Mouse (Mus musculus) thymus, postnatal 25 days (tissue): ENCODE results near the gene Pgm5.
"Not testable (repeated sequence)": the region's sequence is repeated elsewhere in the genome, so short reads cannot be mapped to it uniquely, and the experiment has no call there.

Experiments used
- DNase-seq: peaks from one replicate; pipeline ENCODE4 v3.0.0; 2022

Gene Pgm5

DNA sequence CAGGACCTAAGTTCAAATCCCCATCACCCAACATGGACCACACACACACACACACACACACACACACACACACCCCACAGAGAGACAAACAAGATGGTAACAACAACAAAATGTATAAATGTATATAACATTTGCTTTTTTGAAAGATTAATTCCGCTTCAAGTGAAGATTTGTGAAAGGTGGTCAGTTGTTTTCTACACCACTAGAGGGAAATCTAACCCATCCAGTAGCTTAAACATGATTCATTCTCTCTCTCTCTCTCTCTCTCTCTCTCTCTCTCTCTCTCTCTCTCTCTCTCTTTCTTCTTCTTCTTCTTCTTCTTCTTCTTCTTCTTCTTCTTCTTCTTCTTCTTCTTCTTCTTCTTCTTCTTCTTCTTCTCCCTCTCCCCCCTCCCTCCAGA is 158.5 kb downstream of the Pgm5 start:
- not testable (repeated sequence) for DNase-seq

DNA sequence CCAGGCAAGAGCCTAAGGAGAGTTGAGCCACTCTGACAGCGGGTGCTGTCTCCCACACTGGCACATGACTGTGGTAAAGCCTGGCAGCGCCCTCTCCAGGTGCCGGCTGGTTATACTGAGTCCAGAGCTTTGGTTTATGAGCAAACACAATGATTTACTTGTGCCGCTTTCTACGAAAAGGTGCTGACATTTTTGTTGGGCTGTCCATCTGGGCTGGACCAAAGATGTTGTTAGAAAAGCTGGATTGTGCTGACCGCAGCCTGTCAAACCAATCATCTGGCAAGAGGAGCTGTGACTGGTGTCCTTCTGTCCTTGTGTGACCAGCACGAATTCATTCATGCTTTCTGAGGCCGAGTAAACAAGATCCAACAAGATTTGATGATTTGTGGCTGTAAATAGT is 159.9 kb downstream of the Pgm5 start:
- no peak for DNase-seq

DNA sequence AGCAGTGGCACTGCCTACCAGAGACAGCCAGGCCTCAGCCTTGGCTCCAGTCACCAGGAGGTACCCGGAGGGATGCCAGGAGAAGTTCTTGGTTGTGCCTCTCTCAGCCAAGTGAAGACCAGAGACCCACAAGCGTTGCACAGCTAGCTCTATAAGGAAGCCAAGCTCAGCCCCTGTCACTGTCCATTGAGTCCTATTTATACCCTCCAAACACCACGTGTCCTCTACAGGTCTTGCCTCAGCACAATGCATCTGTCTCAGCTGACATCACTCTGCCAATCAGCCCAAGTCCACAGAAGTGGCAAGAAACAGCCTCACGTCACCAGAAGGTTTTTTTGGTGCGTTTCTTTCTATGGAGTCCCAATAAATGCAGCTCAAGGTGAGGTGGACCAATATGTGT is 161.0 kb downstream of the Pgm5 start:
- DNase-seq = no peak

DNA sequence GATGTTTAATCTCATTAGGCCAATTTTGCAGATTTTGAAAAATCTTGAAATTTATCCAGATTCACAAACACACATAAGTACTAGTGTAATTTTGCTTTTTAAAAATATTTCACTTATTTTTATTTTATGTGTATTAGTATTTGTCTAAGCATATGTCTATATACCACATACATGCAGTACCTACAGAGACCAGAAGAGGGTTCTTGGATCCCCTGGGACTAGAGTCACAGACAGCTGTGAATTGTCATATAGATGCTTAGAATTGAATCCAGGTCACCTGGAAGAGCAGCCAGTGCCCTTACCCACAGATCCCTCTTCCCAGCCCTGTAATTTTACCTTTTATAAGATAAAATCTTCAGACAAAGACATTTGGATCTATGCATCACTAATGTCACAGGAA is 161.7 kb downstream of the Pgm5 start:
- DNase-seq = no peak

DNA sequence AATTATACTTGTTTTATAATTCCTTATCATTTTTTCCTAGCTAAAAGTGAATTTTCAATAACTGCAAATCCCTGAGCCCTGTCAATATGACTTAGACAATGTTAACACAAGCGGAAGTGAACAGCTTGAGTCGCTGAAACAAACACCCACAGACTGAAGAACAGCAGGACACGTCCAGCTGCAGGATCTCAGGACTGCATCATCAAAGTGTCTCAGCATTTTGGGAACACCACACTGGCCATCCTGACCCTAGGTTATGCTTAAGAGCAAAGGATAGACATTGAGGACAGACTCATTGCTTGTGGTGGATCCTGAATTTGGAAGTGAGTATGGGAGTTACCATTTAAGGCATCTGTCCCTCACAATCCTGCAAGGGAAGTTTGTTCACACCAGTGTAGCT is 162.5 kb downstream of the Pgm5 start:
- no peak for DNase-seq

DNA sequence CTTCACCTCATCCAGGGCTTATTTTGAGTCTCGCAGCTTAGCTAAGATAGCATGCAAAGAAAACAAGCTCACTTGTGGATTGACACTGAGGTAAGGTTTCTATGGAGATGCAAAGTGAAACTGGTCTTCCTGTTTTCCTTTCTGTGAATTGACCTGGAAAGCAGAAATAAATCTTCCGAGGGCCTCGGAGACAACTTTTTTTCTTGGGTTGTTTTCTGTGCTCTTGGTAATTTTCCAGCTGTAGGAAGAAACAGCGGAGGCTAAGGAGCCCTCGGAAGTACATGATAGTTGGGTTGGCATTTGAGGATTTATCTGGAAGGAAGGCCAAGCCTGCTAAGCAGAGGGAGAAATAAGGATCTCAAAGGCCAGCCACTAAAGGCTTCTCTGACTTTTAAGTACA is 163.0 kb downstream of the Pgm5 start:
- DNase-seq = no peak

DNA sequence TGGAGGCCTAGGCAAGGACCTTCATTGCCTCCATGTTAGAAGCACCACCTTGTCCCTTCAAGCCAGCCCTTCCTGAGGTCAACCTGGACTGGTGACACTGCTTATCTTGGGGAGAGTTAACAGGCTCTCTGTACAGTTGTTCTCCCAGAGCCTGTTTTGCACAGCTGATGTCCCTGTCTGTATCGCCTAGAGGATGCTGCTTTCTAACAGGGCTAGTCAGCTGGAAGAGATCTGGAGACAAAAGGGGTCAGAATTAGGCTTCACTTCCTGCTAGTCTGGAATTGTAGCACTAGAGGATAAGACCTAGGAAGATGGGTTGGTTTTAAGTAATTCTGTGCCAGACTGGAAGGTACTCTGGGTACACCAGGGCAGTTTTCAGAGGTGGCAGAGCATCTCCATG is 163.7 kb downstream of the Pgm5 start:
- no peak for DNase-seq

DNA sequence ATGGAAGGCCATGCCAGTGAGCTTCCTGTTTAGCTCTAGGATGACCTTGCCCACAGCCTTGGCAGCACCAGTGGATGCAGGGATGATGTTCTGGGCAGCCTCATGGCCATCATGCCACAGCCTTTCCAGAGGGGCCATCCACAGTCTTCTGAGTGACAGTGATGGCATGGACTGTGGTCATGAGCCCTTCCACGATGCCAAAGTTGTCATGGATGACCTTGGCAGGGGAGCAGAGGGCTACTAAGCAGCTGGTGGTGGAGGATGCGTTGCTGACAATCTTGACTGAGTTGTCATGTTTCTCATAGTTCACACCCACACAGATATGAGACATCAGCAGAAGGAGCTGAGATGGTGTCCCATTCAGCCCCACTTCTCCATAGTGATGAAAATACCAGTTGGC is 169.0 kb downstream of the Pgm5 start:
- DNase-seq = no peak

DNA sequence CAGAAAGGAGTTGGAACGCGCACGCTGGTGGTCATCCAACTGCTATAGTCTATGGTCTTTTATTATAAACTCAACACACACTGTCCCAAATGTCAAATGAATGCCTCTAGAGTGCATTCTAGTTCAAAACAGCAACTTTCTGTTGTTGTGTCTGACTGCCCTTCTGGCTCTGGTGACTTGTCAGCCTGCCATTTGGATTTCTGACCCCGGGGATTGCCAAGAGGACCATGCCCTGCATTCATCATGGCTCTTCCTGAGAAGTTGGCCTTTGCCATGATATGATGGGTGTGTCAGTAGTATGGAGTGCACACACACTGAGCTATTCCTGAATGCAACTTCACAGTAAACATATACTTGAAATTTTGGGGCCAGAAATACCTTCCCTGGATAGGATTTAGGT is 172.1 kb downstream of the Pgm5 start:
- no peak for DNase-seq

DNA sequence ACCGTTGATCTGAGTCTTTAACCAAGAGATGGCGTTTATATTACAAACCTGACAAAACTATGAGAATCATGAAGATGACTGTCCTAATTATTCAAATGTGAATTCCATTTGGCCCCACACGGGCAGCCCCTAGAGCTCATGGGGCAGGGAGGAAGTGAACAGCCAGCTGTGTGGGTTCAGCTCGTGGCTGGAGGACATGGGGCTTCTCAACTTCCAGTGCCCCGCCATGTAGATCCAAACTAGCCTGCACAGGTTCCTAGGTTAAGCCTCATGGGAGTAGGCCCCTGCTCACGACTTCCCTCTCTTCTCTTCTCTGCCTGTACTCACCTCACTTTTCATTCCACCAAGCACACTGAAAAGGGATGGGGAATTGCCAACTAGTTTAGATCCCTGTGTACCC is 173.3 kb downstream of the Pgm5 start:
- DNase-seq = no peak

DNA sequence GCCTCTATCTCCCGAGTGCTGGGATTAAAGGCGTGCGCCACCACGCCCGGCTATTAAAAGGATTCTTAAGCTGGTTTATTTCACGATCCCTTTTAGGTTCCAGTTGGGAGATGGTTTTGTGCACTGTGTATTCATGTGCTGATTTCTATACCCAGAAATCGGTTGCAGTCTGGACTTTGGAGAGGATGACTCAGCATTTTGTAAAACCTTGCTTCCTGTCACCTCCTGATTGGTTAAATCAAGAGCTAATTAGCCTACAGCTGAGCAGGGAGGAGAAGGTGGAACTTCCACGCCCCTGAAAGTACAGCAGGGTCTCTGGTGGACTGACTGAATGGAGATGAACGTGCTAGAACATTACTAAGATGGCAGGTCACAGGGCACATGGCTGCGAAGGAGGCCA is 175.2 kb downstream of the Pgm5 start:
- DNase-seq = no peak

DNA sequence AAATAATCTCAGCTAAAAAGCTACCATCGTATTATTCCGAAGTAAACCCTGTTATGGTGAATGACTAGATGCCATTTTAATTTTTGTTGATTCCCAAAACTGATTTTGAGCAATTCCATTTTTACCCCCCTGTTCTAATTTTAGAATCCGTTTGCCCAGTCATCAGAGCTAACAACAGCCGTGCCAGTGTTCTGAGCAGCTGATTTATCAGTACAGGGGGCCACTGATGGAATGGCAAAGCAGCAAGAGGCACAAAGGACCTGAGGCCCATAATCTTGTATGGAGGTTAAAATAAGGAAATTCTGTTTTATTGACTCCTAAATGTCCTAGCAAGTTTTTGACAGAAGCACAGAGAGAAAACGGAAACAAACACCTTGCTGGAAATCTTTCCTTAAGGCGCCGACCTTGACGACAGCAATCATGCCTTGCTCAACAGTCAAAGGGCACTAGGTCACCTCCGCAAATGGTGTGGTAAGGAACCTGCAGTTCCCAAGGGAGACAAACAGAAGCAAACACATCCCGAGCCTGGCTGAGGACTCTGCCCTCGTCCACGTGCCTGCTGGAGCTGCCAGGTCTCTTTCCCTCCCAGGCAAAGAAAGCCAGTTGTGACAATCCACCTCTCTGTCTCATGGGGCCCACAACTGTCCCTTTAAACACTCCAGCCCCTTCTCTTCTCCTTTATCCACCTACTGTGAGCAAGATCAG is 178.5 kb downstream of the Pgm5 start:
- DNase-seq = no peak

DNA sequence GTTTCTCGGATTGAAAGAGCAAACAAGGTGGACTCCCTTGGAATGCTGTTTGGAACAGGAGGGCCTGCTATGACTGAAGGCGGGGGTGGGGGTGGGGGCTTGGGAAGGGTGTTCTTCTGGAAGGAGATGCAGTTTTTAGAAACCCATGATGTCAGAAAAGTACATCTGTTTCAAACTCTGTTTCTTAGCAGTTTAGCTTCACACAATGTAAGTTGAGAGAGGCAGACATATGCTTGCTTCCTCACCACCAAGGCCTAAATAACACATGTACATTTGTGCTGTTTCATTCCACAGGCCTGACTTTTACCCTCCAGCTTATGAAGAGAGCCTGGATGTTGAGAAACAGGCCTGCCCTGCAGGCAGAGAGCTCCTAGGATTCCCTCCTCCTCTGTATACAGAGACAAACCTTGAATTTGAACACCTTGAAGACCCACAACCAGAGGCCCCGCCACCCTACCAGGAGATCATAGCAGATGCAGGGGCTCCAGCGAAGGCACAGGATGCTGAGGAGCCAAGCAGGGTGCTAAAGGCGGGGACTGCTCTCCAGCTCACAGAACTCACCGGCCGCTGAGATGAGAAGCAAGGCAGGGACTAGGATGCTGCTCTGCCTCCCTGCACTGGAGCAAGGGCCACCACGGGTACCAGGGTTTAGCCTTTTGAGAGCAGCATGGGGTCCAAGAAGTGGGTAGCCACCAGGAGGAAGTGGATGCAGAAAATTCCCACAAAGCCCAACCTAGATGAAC is 184.2 kb downstream of the Pgm5 start:
- no peak for DNase-seq

DNA sequence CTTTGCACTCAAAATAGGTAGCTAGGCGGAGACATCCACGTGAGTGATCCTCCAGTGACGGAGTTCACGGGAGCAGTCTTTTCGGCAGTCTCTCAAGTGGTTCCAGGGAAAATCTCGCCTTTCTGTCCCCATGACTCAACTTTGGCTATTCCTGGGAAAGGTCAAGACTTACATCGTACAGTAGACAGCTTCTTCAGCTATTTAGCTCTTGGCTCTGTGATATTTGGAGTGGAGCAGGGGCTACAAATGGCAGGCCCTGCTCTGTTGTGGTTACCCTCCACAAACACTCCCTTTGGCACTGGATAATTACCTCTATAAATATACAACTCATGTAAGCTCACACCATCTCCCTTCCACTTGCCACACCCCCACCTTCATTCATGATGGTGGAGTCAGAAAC is 185.2 kb downstream of the Pgm5 start:
- no peak for DNase-seq

DNA sequence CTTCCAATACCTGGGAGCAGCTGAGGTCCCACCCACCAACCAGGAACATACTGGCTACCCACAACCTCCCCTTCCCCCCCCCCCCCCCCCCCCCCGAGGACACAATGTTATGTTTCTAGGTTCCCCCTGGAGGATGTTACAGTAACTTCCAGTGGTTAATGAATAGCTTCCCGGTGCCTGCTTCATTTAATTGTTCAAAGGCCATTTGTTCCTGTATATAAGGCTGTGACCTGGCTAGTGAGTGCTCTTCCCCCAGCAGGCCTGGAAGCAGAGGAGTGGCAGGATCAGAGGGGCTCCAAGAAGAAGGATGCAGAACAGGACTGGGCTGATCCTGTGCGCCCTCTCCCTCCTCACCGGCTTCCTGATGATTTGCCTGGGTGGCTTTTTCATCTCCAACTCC is 187.9 kb downstream of the Pgm5 start, which contains the start of gene Tmem252:
Tmem252 (plus strand) TSS at position 247 of the 400 bp plus-strand sequence.
- no peak for DNase-seq

DNA sequence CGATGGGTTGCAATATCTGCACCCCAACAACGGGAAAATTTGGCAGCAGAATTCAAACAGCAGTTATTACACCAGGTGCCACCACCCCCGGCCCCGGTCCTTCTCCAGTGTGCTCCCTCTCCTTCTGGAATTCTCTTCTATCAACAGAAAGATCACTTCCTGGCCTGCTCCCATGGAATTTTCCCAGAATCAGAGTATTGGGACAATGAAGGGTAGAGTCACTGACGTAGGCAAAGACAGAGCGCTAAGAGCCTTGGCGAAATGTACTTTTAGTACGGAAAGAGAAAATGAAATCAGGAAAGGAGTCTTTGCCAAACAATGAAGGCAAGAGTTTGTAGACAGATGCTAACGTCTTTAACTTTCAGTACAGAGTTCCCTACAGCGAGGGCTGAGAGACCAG is 188.3 kb downstream of the Pgm5 start:
- DNase-seq = no peak

DNA sequence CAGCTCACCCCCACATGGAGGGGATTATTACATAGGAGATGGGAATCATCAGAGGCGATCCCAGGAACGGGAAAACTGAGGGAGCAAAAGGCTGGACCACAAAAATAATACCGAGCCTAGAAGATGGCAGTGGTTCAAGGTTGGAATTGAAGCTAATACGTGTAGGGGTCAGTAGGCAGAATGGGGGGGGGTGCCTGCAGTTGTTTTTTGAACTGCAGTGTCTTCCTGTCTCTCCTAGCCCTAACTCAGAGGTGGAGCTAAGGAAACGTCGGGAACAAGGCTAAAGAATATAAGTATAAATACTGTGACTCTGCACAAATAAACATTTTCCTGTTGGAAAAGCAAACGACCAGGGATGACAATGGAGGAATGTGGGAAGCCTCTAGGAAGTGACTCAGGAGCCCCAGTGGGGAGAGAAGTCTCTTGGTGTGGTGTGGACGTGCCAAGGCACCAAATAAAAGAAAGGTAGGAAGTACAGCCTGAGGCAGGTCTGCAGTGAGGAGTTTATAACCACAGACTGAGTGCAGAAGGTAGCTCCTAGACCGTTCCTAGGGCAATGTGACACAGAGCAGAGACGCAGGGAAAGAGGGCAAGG is 189.2 kb downstream of the Pgm5 start:
- no peak for DNase-seq

DNA sequence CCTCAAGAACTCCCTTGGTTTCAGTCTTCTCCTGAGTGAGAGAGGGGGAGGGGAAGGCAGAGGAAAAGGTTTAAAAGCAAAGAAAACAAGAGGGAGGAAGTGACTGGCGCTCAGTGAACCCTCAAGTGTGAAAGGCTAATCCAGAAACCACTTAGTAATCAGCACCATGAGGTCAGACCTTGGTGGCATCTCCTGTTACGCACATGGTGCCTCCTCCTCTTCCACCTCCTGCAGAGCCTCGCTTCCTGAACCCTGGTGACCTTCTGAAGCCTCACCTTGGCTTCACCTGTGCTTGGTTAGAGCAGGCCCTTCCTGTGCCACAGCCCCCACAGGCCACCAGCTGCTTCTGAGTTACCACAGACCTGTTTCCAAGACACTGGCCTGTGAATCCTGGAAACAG is 190.1 kb downstream of the Pgm5 start:
- DNase-seq = no peak

DNA sequence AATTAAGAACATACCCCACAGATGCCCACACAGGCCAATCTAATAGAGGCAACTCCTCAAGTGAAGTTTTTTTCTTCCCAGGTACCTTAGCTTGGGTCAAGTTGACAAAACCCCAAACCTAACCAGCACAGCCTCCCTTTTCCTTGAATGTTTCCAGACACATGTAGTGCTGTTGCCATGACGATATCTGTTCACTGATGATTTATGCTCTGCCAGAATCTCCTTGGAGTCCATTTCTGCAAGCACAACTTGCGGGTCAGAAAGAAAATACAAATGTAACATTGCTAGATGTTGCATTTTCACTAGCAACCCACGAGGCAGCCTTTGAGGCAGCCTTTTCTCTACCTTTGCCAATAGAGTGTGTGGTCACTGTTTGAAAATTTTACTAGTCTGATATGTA is 194.1 kb downstream of the Pgm5 start:
- no peak for DNase-seq

DNA sequence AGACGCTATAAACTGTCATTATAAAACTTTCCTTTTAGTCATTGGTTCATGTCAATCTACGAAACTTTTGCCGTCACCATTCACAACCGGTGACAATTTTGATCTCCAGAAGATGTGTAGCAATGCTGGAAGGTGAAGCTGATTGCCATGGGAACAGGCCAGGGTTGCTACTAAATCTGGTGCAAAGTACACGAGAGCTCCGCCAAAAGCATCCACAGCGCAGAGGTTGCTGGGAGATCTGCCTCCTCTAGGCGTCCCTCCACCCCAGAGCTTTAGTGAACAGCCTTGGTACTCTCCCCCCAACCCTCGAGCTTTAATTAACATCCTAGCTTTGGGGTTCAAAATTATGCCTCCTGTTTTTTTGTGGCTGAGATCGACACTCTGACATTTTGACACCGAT is 195.9 kb downstream of the Pgm5 start:
- DNase-seq = no peak

DNA sequence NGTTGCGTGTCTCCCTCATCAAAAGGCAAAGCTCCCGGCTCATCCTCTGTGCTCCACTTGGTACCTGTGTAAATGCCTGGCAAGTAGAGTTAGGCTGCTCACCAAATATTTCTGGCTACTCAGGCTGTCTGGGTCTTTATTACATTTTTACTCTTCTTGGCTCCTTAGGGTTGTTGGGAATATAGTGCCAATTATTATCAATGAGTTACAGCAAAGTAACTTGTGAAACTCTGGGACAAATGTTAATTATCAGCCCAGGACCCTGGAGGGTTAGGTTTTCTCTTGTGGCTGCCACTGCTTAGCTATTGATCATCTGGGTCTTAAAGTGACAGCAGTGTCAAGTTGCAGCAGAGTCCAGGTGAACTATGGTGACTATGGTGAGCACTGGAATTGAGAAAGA is 199.3 kb downstream of the Pgm5 start:
- no peak for DNase-seq

DNA sequence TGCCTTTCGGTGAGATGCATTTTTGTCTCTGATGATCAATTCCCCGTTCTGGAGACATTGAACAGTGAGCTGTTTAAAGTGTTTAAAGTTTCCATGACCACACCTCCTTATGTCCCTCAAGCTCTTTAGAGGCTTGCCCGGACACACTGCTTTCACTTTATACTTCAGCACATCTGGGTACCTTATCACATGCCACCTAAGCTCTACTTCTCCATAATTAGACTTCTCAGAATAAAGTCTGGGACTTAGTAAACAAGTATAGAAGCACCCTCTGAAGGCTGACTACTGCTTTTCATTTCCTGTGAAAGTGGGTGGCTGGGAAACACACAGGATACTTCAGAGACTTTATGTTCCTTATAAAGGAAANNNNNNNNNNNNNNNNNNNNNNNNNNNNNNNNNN is 204.7 kb downstream of the Pgm5 start:
- no peak for DNase-seq

DNA sequence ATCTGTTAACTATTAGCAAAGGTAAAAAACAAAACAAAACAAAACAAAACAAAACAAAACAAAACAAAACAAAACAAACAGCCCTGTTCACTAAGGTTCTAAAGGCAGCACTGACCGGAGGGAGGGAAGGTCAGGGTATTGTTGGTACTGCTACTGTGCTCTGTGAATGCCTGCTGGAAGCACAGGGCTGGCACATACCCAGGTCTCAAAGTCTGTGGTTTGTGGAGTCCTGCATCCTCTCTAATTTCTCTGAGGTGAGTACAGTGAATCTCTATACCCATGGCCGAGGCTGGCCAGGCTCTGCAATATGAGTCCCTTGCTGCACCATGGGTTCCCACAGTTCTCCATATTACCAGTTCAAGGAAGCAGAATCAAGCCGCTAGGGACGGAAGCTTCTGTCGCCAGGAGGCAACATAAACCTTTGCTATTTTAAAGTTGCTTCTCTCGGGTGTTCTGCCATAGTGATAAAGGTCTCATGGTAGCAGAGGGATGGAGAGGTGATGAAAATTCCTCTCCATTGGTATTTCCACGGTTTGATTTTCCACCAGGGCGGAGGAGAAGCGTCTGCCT is 208.3 kb downstream of the Pgm5 start:
- DNase-seq = no peak
